Mouse (Mus musculus) lung, embryonic 14.5 days (tissue): ENCODE measurements around the gene Stat6. TPM values are rescaled to one million over a fixed set of nuclear protein-coding genes. Genes with fewer than 3 reads are reported as not detected.

ENCODE experiments used
- ATAC-seq: fragments of 200-750 bp; cut with Nextera tagmentation; 2 replicates; pipeline ENCODE4 v1.8.0; 2017; ENCODE audit warnings: mild to moderate bottlenecking, moderate TSS enrichment, moderate library complexity; ENCODE audit not compliant: insufficient read depth
- DNase-seq: peaks from one replicate; pipeline ENCODE4 v3.0.0-alpha.2; 2015
- H3K27ac ChIP-seq: fragments of 300-500 bp; sonication (generic); 2 replicates; pipeline ENCODE4 v1.5.1; 2014; ENCODE audit warnings: low read depth, mild to moderate bottlenecking, moderate library complexity
- H3K27me3 ChIP-seq: fragments of 300-500 bp; sonication (generic); 2 replicates; pipeline ENCODE4 v1.6.1; 2014; ENCODE audit warnings: low read length, control low read depth; ENCODE audit not compliant: insufficient read depth
- H3K36me3 ChIP-seq: fragments of 300-500 bp; sonication (generic); 2 replicates; pipeline ENCODE4 v1.6.1; 2014; ENCODE audit warnings: control low read depth; ENCODE audit not compliant: insufficient read depth
- H3K4me1 ChIP-seq: fragments of 300-500 bp; sonication (generic); 2 replicates; pipeline ENCODE4 v1.6.1; 2014; ENCODE audit warnings: antibody characterized with exemption, control low read depth; ENCODE audit not compliant: insufficient read depth
- H3K4me2 ChIP-seq: fragments of 300-500 bp; sonication (generic); 2 replicates; pipeline ENCODE4 v1.6.1; 2014; ENCODE audit warnings: mild to moderate bottlenecking
- H3K4me3 ChIP-seq: fragments of 300-500 bp; sonication (generic); 2 replicates; pipeline ENCODE4 v1.5.1; 2014; ENCODE audit warnings: low read depth, low read length
- H3K9ac ChIP-seq: fragments of 300-500 bp; sonication (generic); 2 replicates; pipeline ENCODE4 v1.6.1; 2014
- H3K9me3 ChIP-seq: fragments of 300-500 bp; sonication (generic); 2 replicates; pipeline ENCODE4 v1.6.1; 2016; ENCODE audit warnings: low read depth, low read length, control low read depth
- CTCF ChIP-seq: IDR thresholded peaks from 2 replicates; pipeline ENCODE4 v1.5.1; 2016; ENCODE audit warnings: antibody characterized with exemption, low read depth
- WGBS: fragments of 180-500 bp; shearing (Covaris S2); extraction: QIAGEN DNeasy Blood & Tissue Kit; methylation state at CpG from one replicate; pipeline ENCODE4 v1.1.7; 2014; 5-methylcytosine and 5-hydroxymethylcytosine counted together
- polyA plus RNA-seq: library from polyadenylated mRNA; unstranded; fragments of >200 nt; fragmentation: Nextera tagmentation; extraction: Ambion mirVana; gene quantifications from 2 replicates; pipeline ENCODE4 v1.2.1, GENCODE M21; 2014

The Stat6 gene
- polyA plus RNA-seq, 1 experiment from 2014 or later: 28.1 TPM

- H3K4me1 ChIP-seq: no peaks in the 10 kb centered on the region
- H3K4me3 ChIP-seq: no peak overlapping the region
- ATAC-seq (no peak), DNase-seq (no peak)
- 90% methylated on average over 4 of the region's 4 CpGs for WGBS
- TF ChIP-seq CTCF: no peak
- no peak overlapping the region for H3K4me2 ChIP-seq
- no peaks in the 10 kb centered on the region for H3K36me3 ChIP-seq
- no peaks in the 10 kb centered on the region for H3K27me3 ChIP-seq
- no peak overlapping the region for H3K27ac ChIP-seq
- H3K9ac ChIP-seq: no peak overlapping the region
- H3K9me3 ChIP-seq: no peaks in the 10 kb centered on the region
Measured at GRCm38 (mm10) chr10:127705783-127706182, 63.0 kb downstream of the Stat6 start.

- ATAC-seq (no peak), DNase-seq (peak; percentile 47)
- no peaks in the 10 kb centered on the region for H3K4me1 ChIP-seq
- no peak overlapping the region for H3K9ac ChIP-seq
- H3K4me3 ChIP-seq: no peak overlapping the region
- no peak overlapping the region for H3K4me2 ChIP-seq
- H3K27me3 ChIP-seq: no peaks in the 10 kb centered on the region
- H3K36me3 ChIP-seq: no peaks in the 10 kb centered on the region
- WGBS: 60% methylated on average over 7 of the region's 7 CpGs
- TF ChIP-seq CTCF: no peak
- H3K27ac ChIP-seq: no peak overlapping the region
- H3K9me3 ChIP-seq: no peaks in the 10 kb centered on the region
Measured at GRCm38 (mm10) chr10:127707721-127708120, 64.9 kb downstream of the Stat6 start.

- 75% methylated on average over 3 of the region's 3 CpGs for WGBS
- Histone ChIP-seq H3K9me3 (no peaks in the 10 kb centered on the region), H3K36me3 (no peaks in the 10 kb centered on the region), H3K4me3 (no peak overlapping the region), H3K27ac (no peak overlapping the region), H3K27me3 (no peaks in the 10 kb centered on the region), H3K9ac (no peak overlapping the region), H3K4me1 (no peaks in the 10 kb centered on the region), H3K4me2 (no peak overlapping the region)
- ATAC-seq (no peak), DNase-seq (no peak)
- TF ChIP-seq CTCF: no peak
Measured at GRCm38 (mm10) chr10:127708850-127709370, 66.1 kb downstream of the Stat6 start.

- no peak for TF ChIP-seq CTCF
- H3K9me3 ChIP-seq: no peaks in the 10 kb centered on the region
- no peaks in the 10 kb centered on the region for H3K4me1 ChIP-seq
- no peaks in the 10 kb centered on the region for H3K27me3 ChIP-seq
- 63% methylated on average over 13 of the region's 13 CpGs for WGBS
- H3K4me3 ChIP-seq: no peak overlapping the region
- no peaks in the 10 kb centered on the region for H3K36me3 ChIP-seq
- no peak for DNase-seq
- no peak overlapping the region for H3K4me2 ChIP-seq
- H3K9ac ChIP-seq: no peak overlapping the region
- no peak for ATAC-seq
- H3K27ac ChIP-seq: no peak overlapping the region
Measured at GRCm38 (mm10) chr10:127710331-127710730, 67.5 kb downstream of the Stat6 start.

Other genes with a start within 250 kb of the Stat6 start
- gene Stac3, start 141.3 kb upstream of the Stat6 start, polyA plus RNA-seq: 0.12 TPM in 1 of 2 replicates, not detected in the other
- 36.4 and 44.9 TPM in 2 replicates for gene Ndufa4l2, start 128.0 kb upstream of the Stat6 start, polyA plus RNA-seq
- gene Shmt2, start 120.5 kb upstream of the Stat6 start, polyA plus RNA-seq: 99.6 and 101 TPM in 2 replicates
- 0.14 and 0.22 TPM in 2 replicates for gene Nxph4, start 108.4 kb upstream of the Stat6 start, polyA plus RNA-seq
- 68.7 and 73.0 TPM in 2 replicates for gene Lrp1, start 21.8 kb upstream of the Stat6 start, polyA plus RNA-seq
- gene Nemp1, start 23.9 kb downstream of the Stat6 start, polyA plus RNA-seq: 11.2 and 13.2 TPM in 2 replicates
- gene Nab2, start 25.6 kb downstream of the Stat6 start, polyA plus RNA-seq: 11.6 and 13.5 TPM in 2 replicates
- 0.23 and 0.28 TPM in 2 replicates for gene Myo1a, start 62.2 kb downstream of the Stat6 start, polyA plus RNA-seq
- not detected in 2 replicates for gene Tac2, start 81.5 kb downstream of the Stat6 start, polyA plus RNA-seq
- gene Zbtb39, start 96.6 kb downstream of the Stat6 start, polyA plus RNA-seq: 4.2 and 4.4 TPM in 2 replicates
- 2.6 and 3.2 TPM in 2 replicates for gene Gpr182, start 108.7 kb downstream of the Stat6 start, polyA plus RNA-seq
- 0.04 TPM in 1 of 2 replicates, not detected in the other for gene Rdh1, start 116.7 kb downstream of the Stat6 start, polyA plus RNA-seq
- gene Rdh16f1, start 116.8 kb downstream of the Stat6 start, polyA plus RNA-seq: not detected in 2 replicates
- gene Rdh9, start 133.4 kb downstream of the Stat6 start, polyA plus RNA-seq: 0.34 TPM in 1 of 2 replicates, not detected in the other
- not detected in 2 replicates for gene Rdh16, start 158.2 kb downstream of the Stat6 start, polyA plus RNA-seq
- not detected in 2 replicates for gene Rdh19, start 206.9 kb downstream of the Stat6 start, polyA plus RNA-seq
- not detected in 2 replicates for gene Rdh16f2, start 223.5 kb downstream of the Stat6 start, polyA plus RNA-seq
- gene Rdh7, start 245.8 kb downstream of the Stat6 start, polyA plus RNA-seq: not detected in 2 replicates